Mouse (Mus musculus) heart, postnatal 14 days (tissue): ENCODE measurements around the gene Ankub1. TPM values are rescaled to one million over a fixed set of nuclear protein-coding genes. Genes with fewer than 3 reads are reported as not detected.

ENCODE experiments used
- DNase-seq, 2 experiments: peaks; one replicate each; pipeline ENCODE4 v3.0.0; 2021 to 2022
- intact Hi-C: fragments of 180-260 bp; cut with DNase I; formaldehyde crosslinking; loops from one replicate; pipeline ENCODE4 v1.15.1; 2025
- long read RNA-seq, 2 experiments: library from polyadenylated mRNA; stranded (forward); transcript quantifications; one replicate each; pipeline ENCODE4 v2.0.0; 2021
- total RNA-seq, 2 experiments: library from RNA; stranded (reverse); gene quantifications; 2 replicates each; pipeline ENCODE4 v1.2.3; 2021

Gene Ankub1
- not detected for total RNA-seq
- long read RNA-seq, experiment 1 = 0 reads
- long read RNA-seq, experiment 2 = 0 reads

DNA sequence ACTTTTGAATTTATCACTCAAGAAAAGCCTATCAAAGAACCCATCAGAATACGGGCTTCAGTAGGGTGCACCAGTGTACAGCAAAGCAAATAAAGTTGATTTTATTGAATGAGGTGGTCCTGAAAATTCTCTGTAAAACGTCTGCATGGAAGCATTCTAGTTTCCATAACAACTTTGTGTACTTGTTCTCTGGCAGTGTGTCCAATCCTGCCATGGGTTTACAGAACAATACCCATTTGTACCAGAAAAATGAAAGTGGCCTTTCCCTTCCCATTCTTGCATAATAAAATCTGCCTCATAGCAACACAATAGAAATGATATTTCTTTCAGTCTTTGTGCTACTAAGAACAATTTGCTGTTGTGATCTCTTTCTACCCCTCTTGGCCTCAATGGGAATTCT, at the start of gene Ankub1:
Ankub1 (minus strand) TSS at position 81 of the 400 bp plus-strand sequence.
- DNase-seq = no peak
- intact Hi-C loops = no loop called here

DNA sequence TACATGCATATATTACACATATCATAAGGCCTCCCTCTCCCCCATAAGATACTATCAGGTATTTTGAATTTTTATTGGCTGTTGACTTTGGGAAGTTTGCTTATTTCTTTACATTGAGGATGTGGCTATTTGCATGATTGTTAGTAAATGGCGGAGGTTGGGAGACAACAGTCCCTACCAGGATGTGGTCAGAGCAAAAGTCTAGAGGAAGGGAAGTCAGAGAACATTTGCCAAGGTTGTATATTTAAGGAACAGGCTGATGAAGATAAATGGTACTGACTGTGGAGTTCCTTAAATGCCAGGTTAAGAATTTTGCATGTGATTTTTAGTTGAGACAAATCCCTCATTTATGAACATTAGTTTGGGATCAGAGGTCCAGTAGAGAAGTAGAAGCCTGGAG, 47.2 kb upstream of the Ankub1 start:
- intact Hi-C loops = no loop called here

GRCm38 (mm10) chr3:57736419-57737095, 44.0 kb upstream of the Ankub1 start:
- DNase-seq = peak in 1 of 2 experiments; percentile 2

More for the DNA sequence above, 47.2 kb upstream of the Ankub1 start:
- DNase-seq = no peak

GRCm38 (mm10) chr3:57735511-57736370, 43.1 kb upstream of the Ankub1 start, which contains the start of gene Rnf13:
TSS of gene Rnf13 (plus strand) at chr3:57736062.
- peak; percentile 96 to 97 for DNase-seq
- intact Hi-C loops = loop anchor here (2.0 kb wide), 1 partner anchor 69 kb away; no protein-coding TSS in a partner anchor

More at GRCm38 (mm10) chr3:57736419-57737095, 44.0 kb upstream of the Ankub1 start:
- intact Hi-C loops = loop anchor here (2.0 kb wide), 1 partner anchor 70 kb away; no protein-coding TSS in a partner anchor

- no peak for DNase-seq
- intact Hi-C loops = no loop called here
Observed at GRCm38 (mm10) chr3:57732206-57732915, 39.8 kb upstream of the Ankub1 start.

DNA sequence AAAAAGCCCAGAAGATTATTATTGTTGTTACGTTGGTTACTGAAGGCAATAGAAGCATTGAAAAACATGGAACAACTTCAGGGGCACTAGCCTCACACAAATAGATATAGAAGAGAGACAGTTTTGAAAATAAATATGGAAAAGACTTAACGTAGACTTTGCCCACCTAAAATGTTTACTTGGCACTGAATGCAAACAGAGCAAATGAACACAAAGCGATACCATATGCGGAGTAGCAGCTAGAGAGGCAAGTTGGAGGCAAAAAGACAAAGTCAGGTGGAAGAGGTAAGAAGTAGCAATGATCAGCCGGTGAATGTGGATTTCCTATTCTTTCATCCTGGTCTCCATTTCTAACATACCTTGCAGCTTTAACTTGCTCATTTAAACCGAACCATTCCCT, 21.6 kb upstream of the Ankub1 start:
- intact Hi-C loops = no loop called here
- DNase-seq = no peak

DNA sequence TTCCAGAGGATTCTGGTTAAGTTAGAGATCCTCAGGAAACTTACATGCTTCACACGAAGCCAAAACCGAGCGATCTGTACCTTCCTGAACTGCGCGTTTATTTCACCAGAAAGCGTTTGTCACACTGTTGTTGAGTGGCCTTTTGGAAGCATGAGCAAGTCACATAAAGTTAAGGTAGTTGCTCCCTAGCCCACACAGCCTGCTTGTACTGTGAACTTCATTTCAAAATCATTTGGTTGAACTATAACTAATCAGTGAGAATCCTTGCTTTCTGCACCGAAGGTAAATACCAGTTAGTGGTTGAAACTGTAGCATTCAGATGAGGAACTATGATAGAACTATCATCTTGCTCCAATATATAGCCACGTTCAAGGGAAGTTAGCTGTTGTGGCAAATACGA, 4.2 kb upstream of the Ankub1 start:
- intact Hi-C loops = no loop called here
- no peak for DNase-seq

DNA sequence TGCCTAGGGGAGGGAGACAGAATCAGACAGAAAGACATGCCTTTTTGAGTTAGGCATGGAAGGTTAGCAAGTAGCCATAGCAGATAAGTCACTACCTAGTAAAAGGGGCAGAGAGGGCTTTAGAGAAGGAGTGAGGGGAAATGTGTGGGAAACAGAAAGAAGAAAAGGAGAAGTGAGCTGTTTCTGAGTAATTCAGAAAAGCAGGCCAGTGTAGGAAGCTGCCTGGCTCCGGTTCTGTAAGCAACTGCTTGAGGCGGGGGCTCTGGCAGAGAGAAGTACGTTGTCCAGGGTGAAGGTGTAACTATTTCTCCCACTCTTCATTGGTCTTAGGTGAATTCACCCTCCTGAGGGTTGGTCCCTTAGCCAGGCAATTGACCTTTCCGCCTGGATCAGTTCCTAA, 3.6 kb upstream of the Ankub1 start:
- intact Hi-C loops = no loop called here
- DNase-seq = no peak

DNA sequence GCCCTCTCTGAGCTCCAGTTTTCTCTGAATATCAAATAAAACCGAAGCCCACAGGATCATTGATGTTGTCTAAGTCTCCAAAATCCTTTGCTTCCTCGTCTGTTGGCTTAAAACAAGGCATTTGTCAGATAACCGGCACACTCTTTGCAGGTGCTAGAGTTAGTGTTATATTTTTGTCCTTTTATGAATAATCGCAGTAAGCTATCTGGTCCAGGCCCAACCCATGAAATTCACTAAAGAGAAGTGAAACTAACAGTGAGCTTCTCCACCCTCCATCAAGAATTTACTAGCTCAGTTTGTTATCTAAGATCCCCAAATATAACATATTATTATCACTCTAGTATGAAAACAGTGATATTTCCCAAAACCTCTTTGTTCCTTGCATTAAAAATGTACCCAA, 827 bp downstream of the Ankub1 start:
- no peak for DNase-seq
- intact Hi-C loops = no loop called here

DNA sequence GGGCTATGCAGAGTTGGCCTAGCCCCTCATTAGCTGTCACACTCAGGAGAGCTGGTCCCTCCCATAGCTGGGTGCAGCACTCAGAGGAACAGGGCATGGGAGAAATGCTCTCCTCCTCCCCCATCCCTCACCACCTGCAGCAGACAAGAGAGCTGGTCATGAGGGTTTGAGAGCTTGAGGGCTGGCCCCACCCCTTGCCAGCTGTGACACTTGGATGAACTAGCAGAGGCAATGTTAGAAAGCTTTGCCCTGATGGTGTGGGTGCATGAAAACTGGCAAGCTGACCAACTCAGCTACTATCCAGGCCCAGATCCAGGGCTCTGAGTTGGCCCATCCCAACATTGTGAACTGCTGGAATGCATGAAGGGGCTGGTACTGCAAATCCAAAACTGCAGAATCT, 14.8 kb downstream of the Ankub1 start:
- DNase-seq = peak in 1 of 2 experiments; percentile 12
- intact Hi-C loops = no loop called here

- intact Hi-C loops = no loop called here
- no peak for DNase-seq
Observed at GRCm38 (mm10) chr3:57674075-57674474, 18.5 kb downstream of the Ankub1 start.

- peak in 1 of 2 experiments; percentile 6 for DNase-seq
- intact Hi-C loops = no loop called here
Observed at GRCm38 (mm10) chr3:57673586-57673985, 19.0 kb downstream of the Ankub1 start.

DNA sequence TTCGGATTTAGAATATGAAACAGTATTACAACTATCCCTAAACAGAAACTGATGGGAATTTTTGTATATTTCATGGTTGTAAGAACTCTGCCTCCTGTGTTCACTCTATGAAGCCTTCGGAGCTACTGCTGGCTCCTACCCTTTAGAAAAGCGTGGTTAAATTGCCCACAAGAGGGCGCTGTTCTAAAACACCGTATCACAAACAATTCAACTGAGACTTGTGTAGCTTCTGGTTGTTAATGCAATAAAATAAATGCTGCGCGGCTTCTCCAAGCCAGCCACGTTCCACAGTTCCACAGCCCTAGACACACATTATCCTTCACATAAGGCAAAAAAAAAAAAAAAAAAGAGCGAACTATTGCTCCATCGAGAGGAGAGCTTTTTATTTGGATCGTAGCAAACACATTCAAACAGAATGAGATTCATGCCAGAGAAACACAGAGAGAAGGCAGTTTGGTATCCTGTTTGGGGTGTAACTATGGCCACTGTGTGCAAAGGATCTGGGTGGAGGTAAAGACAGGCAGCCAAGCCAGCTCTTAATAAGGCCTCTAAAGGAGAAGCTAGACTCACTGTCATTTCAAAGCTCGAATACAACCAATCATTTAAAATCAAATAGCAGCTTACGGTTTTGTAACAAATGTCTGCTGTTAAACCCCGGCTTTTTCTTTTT, 25.4 kb downstream of the Ankub1 start:
- DNase-seq = peak; percentile 57 to 78

DNA sequence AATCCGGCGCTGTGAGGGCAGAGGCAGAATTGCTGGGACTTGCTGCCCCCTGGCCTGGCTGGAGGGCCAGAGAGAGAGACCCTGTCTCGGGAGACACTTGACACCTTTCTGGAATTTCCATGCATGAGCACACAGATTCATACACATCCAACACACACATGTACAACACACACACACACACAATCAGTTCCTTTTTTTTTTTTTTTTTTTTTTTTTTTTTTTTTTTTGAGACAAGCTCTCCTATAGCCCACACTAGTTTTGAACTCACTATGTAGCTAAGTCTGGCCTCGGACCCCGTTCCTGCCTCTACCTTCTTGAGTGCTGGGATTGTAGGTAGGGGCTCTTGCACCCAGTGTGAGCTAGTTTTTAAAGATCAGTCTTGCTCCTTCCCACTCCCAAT, 26.7 kb downstream of the Ankub1 start:
- DNase-seq = no peak
- intact Hi-C loops = loop anchor here (2.0 kb wide), 3 partner anchors 71 to 455 kb away; partner anchors contain the start of gene Rnf13

More for the DNA sequence above, 25.4 kb downstream of the Ankub1 start:
- intact Hi-C loops = loop anchor here (2.0 kb wide), 3 partner anchors 70 to 454 kb away; partner anchors contain the start of gene Rnf13

GRCm38 (mm10) chr3:57664682-57665081, 27.9 kb downstream of the Ankub1 start:
- DNase-seq = no peak
- intact Hi-C loops = no loop called here

GRCm38 (mm10) chr3:57663731-57664130, 28.9 kb downstream of the Ankub1 start:
- DNase-seq = peak; percentile 20 to 66
- intact Hi-C loops = no loop called here

DNA sequence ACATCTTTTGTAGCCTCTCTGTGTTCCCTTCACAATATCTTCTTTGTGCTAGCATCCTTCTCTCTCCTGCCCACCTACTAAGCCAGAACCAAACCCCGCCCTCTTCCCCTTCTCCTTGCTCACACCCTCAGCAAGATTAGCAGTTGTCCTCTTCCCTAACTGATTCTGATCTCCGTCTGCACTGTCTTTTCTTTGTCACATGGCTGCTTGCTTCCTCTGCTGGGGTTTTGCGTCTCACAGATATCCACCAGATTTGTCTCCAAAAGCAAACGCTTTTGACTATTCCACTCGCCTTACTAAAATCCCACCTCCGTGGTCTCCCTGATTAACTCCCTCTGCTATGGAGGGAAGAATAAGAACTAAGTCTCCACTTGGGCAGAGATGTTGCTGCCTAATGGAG, 34.0 kb downstream of the Ankub1 start:
- intact Hi-C loops = no loop called here

GRCm38 (mm10) chr3:57653646-57654045, 39.0 kb downstream of the Ankub1 start:
- no peak for DNase-seq
- intact Hi-C loops = no loop called here

More for the DNA sequence above, 34.0 kb downstream of the Ankub1 start:
- no peak for DNase-seq

DNA sequence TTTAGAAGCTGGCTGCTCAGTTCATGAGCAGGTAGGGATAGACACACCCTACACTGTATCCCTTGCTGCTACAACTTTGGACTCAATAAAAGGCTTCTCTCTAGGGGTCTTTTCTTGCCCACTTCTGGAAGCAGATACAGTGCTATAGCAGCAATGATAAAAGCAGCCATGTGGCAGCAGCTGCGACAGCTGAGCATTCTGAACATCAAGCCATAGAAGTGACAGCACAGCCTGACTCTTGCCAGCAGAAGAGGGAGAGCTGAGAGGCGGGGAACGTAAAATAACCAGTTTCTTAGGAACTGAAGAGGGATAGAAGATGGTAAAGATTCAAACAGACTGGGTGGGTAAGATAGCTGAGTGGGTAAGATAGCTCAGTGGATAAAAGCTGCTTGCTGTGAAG, 40.1 kb downstream of the Ankub1 start:
- intact Hi-C loops = no loop called here
- no peak for DNase-seq

DNA sequence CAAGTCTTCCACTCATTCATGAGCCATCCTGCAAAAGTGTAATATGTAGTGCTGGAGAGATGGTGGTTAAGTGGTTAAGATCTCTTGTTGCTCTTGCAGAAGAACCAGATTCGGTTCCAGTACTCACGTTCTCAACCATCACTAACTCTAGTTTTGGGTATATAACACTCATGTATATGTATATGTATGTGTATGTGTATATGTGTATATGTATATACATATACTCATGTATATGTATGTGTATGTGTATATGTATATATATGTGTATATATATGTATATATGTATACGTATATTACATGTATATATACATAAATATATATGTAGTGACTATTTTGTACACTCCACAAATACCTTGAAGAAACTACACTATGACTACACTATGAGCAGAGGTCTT, 40.7 kb downstream of the Ankub1 start:
- intact Hi-C loops = no loop called here
- DNase-seq = no peak
